Mouse (Mus musculus): ENCODE results near the gene Usp40.

GRCm38 (mm10) chr1:87936075-87936474, 72.3 kb downstream of the Usp40 start:
- no peak for TF ChIP-seq GATA1 (IDR thresholded peaks at IDR 0.05; ENCODE audit: borderline replicate concordance, low read length)
- TF ChIP-seq FLI1 (IDR thresholded peaks at IDR 0.05; ENCODE audit: low read length): no peak

Measured in megakaryocyte, embryonic 14.5 days (primary cell).